Mouse (Mus musculus): Measurements from ENCODE around the gene Ccn1. TPM values are rescaled to one million over a fixed set of nuclear protein-coding genes. Genes with fewer than 3 reads are reported as not detected.

The Ccn1 gene
- total RNA-seq (2023), result under 1 TPM; 0.24 to 0.40 TPM

DNA sequence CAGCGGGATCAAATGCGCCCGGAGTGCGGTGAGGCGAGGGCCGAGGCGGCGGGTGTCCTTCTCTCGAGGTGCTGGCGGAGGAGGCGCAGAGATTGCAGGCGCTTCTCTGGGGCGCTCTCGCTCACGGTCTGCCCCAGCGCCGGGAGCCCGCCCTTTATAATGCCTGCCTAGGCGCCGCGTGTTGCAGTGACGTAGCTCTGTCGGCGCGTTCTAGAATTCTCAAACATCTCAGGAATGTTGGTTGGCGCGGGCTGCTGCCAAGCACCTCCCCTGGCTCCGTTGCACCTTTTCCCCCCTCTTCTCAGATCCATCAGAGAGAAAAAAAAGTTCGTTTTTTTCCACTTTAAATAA lies at the start of gene Ccn1:
TSS of gene Ccn1 (minus strand) at position 130 of the 351 bp plus-strand sequence.

Other genes starting within 250 kb of the Ccn1 start
- 1 to 10 TPM; 3.8 to 4.5 TPM for gene Znhit6, start 73.8 kb downstream of the Ccn1 start, total RNA-seq (2023)
- gene Ddah1, start 108.7 kb upstream of the Ccn1 start, total RNA-seq (2023), result under 1 TPM; 0.22 to 0.64 TPM